Mouse (Mus musculus) central nervous system, embryonic 11.5 days (tissue): ENCODE measurements around the gene Vmac. TPM values are rescaled to one million over a fixed set of nuclear protein-coding genes. Genes with fewer than 3 reads are reported as not detected.

ENCODE experiments used
- polyA plus RNA-seq: library from polyadenylated mRNA; depleted of rRNA; stranded (reverse); fragments of >200 nt; gene quantifications from 2 replicates; pipeline ENCODE4 v1.2.3, GENCODE M21; 2012; rRNA removed

The Vmac gene
- polyA plus RNA-seq, result 11.3 and 14.1 TPM in 2 replicates

GRCm38 (mm10) chr17:56717363-56718058, at the start of gene Vmac, which contains the start of gene Ndufa11:
Gene Vmac, minus strand, starts transcription at chr17:56718022.
Gene Ndufa11, plus strand, starts transcription at chr17:56717767.

GRCm38 (mm10) chr17:56764474-56765354, 46.9 kb upstream of the Vmac start, which contains the start of gene Dus3l:
Gene Dus3l, plus strand, starts transcription at chr17:56764757.

GRCm38 (mm10) chr17:56757416-56758123, 39.7 kb upstream of the Vmac start, which contains the start of gene Nrtn:
Gene Nrtn, minus strand, starts transcription at chr17:56757530.

GRCm38 (mm10) chr17:56672941-56673646, 44.7 kb downstream of the Vmac start, which contains the start of gene Ranbp3:
Gene Ranbp3, plus strand, starts transcription at chr17:56673294.

Other genes with a start within 250 kb of the Vmac start
- gene Ptprs, start 241.5 kb downstream of the Vmac start, polyA plus RNA-seq, result 558 and 686 TPM in 2 replicates
- gene Znrf4, start 205.6 kb downstream of the Vmac start, polyA plus RNA-seq, result not detected in 2 replicates
- gene Gm20219, start 163.6 kb downstream of the Vmac start, polyA plus RNA-seq, result 1.8 and 2.0 TPM in 2 replicates
- gene Safb2, start 133.4 kb downstream of the Vmac start, polyA plus RNA-seq, result 148 and 517 TPM in 2 replicates
- 177 and 374 TPM in 2 replicates for gene Safb, start 133.2 kb downstream of the Vmac start, polyA plus RNA-seq
- 82.8 and 133 TPM in 2 replicates for gene 2410015M20Rik, start 108.3 kb downstream of the Vmac start, polyA plus RNA-seq
- 2,072 and 2,507 TPM in 2 replicates for gene Rpl36, start 104.6 kb downstream of the Vmac start, polyA plus RNA-seq
- 75.5 and 88.4 TPM in 2 replicates for gene Lonp1, start 91.1 kb downstream of the Vmac start, polyA plus RNA-seq
- 0.98 and 1.3 TPM in 2 replicates for gene Catsperd, start 89.9 kb downstream of the Vmac start, polyA plus RNA-seq
- gene Ranbp3, start 44.7 kb downstream of the Vmac start, polyA plus RNA-seq, result 132 and 154 TPM in 2 replicates
- gene Ndufa11, start 255 bp downstream of the Vmac start, polyA plus RNA-seq, result 147 and 215 TPM in 2 replicates
- 6.7 and 11.9 TPM in 2 replicates for gene Nrtn, start 39.5 kb upstream of the Vmac start, polyA plus RNA-seq
- gene Dus3l, start 46.7 kb upstream of the Vmac start, polyA plus RNA-seq, result 71.6 and 85.6 TPM in 2 replicates
- 3.1 and 3.6 TPM in 2 replicates for gene Prr22, start 52.2 kb upstream of the Vmac start, polyA plus RNA-seq
- 7.5 and 8.4 TPM in 2 replicates for gene Rfx2, start 113.0 kb upstream of the Vmac start, polyA plus RNA-seq
- not detected in 2 replicates for gene Acsbg2, start 156.4 kb upstream of the Vmac start, polyA plus RNA-seq
- 0.04 TPM in 1 of 2 replicates, not detected in the other for gene 1700061G19Rik, start 157.5 kb upstream of the Vmac start, polyA plus RNA-seq
- 95.9 and 103 TPM in 2 replicates for gene Mllt1, start 217.4 kb upstream of the Vmac start, polyA plus RNA-seq